Mouse (Mus musculus): ENCODE results near the gene Ints6.
"Not testable (repeated sequence)": the region's sequence is repeated elsewhere in the genome, so short reads cannot be mapped to it uniquely, and the experiment has no call there.

The Ints6 gene

GRCm38 (mm10) chr14:62751479-62751878, 9.5 kb downstream of the Ints6 start:
- DNase-seq (ENCODE audit: extremely low spot score) = no peak

- no peak for DNase-seq (ENCODE audit: extremely low spot score)
Observed at GRCm38 (mm10) chr14:62735646-62736045, 25.3 kb downstream of the Ints6 start.

- no peak for DNase-seq (ENCODE audit: extremely low spot score)
Observed at GRCm38 (mm10) chr14:62733666-62734065, 27.3 kb downstream of the Ints6 start.

GRCm38 (mm10) chr14:62731902-62732301, 29.1 kb downstream of the Ints6 start:
- DNase-seq (ENCODE audit: extremely low spot score) = no peak

- no peak for DNase-seq (ENCODE audit: extremely low spot score)
Observed at GRCm38 (mm10) chr14:62724560-62724959, 36.4 kb downstream of the Ints6 start.

- DNase-seq (ENCODE audit: extremely low spot score) = no peak
Observed at GRCm38 (mm10) chr14:62721625-62722024, 39.3 kb downstream of the Ints6 start.

GRCm38 (mm10) chr14:62718161-62718560, 42.8 kb downstream of the Ints6 start:
- no peak for DNase-seq (ENCODE audit: extremely low spot score)

GRCm38 (mm10) chr14:62673646-62674045, 87.3 kb downstream of the Ints6 start:
- no peak for DNase-seq (ENCODE audit: extremely low spot score)

GRCm38 (mm10) chr14:62664976-62665673, 95.8 kb downstream of the Ints6 start:
- DNase-seq (ENCODE audit: extremely low spot score) = no peak

GRCm38 (mm10) chr14:62663367-62663766, 97.6 kb downstream of the Ints6 start, which contains the start of gene Serpine3:
Gene Serpine3, plus strand, starts transcription at chr14:62663667.
- no peak for DNase-seq (ENCODE audit: extremely low spot score)

- no peak for DNase-seq (ENCODE audit: extremely low spot score)
Observed at GRCm38 (mm10) chr14:62662381-62662780, 98.6 kb downstream of the Ints6 start.

GRCm38 (mm10) chr14:62657469-62657868, 103.5 kb downstream of the Ints6 start:
- no peak for DNase-seq (ENCODE audit: extremely low spot score)

GRCm38 (mm10) chr14:62655996-62656395, 105.0 kb downstream of the Ints6 start:
- no peak for DNase-seq (ENCODE audit: extremely low spot score)

- DNase-seq (ENCODE audit: extremely low spot score) = no peak
Observed at GRCm38 (mm10) chr14:62651771-62652170, 109.2 kb downstream of the Ints6 start.

- DNase-seq (ENCODE audit: extremely low spot score) = no peak
Observed at GRCm38 (mm10) chr14:62650376-62650775, 110.6 kb downstream of the Ints6 start.

GRCm38 (mm10) chr14:62648405-62648804, 112.6 kb downstream of the Ints6 start:
- no peak for DNase-seq (ENCODE audit: extremely low spot score)

- DNase-seq (ENCODE audit: extremely low spot score) = not testable (repeated sequence)
Observed at GRCm38 (mm10) chr14:62642368-62642767, 118.6 kb downstream of the Ints6 start.

GRCm38 (mm10) chr14:62640396-62640795, 120.6 kb downstream of the Ints6 start:
- DNase-seq (ENCODE audit: extremely low spot score) = no peak

GRCm38 (mm10) chr14:62639551-62639950, 121.4 kb downstream of the Ints6 start:
- no peak for DNase-seq (ENCODE audit: extremely low spot score)

- DNase-seq (ENCODE audit: extremely low spot score) = no peak
Observed at GRCm38 (mm10) chr14:62639111-62639510, 121.9 kb downstream of the Ints6 start.

- DNase-seq (ENCODE audit: extremely low spot score) = no peak
Observed at GRCm38 (mm10) chr14:62638345-62638702, 122.6 kb downstream of the Ints6 start.

GRCm38 (mm10) chr14:62637436-62638344, 123.3 kb downstream of the Ints6 start:
- DNase-seq (ENCODE audit: extremely low spot score) = peak; percentile 1

GRCm38 (mm10) chr14:62627951-62628350, 133.0 kb downstream of the Ints6 start:
- no peak for DNase-seq (ENCODE audit: extremely low spot score)

Measured in embryo, embryonic 9.5 days (tissue).